Mouse (Mus musculus) v-Abl transformed pro-B cells (cell line): ENCODE data around the gene Dffa.

ENCODE experiments used
- in situ Hi-C, 2 experiments: fragments of 400-800 bp; cut with MboI; formaldehyde crosslinking; loops; one replicate each; pipeline ENCODE4 v1.15.1; 2025; ENCODE audit not compliant: unreplicated experiment in 2 of 2

The Dffa gene

DNA sequence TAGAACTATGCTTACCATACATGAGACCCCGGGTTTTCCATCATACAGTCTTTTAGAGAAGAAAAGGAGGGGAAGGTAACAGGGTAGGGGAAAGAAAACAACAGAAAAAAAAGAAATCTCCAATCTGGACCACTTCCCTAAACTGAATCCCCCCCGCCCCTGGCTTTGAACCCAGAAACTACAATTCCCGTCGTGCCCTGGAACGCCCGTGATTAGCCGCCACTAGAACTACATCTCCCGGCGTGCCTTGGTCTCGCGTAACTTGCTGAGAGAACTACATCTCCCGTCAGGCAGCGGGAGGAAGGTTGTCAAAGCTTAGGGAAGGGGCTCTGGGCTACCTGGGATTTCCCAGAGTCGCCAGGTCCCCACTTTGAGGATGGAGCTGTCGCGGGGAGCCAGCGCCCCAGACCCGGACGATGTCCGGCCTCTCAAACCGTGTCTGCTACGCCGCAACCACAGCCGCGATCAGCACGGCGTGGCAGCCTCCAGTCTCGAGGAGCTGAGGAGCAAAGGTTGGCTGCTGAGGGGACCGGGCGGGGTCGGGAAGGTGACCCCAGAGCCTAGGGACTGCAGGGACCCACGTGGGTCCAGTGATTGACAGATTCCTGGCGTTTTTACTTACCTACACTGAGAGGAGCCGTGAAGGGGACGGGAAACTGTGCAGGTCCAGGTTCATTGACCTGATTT lies at the start of gene Dffa:
Gene Dffa (plus strand): TSS at position 272 of the 687 bp plus-strand sequence.
- in situ Hi-C loops: no loop called here

DNA sequence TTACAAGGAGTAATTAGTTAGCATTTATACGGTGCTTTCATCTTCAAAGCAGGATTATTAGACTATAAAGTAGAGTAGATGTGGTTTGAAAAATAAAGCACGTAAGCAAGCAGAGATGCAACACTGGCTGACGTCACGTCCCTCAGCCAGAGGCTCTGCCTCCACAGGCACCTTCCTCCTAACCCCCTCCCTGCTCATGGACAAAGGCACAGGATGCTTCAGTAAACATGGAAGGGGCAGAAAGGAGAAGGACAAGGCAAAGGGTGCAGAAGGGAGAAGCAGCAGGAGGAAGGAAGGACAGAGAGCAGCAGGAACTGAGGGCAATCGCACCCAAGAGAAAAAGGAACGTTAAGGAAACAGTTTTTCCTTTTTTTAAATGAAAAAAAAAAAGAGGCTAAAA lies 48.1 kb upstream of the Dffa start:
- in situ Hi-C loops: loop anchor here in 1 of 2 experiments (25.0 kb wide), 1 partner anchor 1831 kb away; no protein-coding TSS in a partner anchor

DNA sequence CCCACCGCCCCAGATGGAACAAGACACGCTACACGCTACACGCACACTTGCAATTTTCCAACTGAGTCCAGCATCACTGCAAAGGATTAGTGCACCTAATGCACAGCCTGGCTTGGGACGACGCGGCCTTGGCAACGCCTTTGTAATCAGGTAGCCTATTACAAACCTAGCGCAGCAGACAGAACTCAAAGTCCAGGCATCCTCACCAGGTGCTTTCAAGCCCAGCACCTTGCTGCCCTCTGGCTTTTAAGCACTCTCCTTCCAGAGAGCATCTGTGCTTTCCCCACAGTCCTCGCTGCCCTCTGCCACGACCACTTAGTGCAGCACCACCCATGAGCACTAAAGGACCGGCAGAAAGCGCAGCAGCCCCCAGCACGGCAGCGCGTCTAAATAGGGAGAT lies 47.0 kb upstream of the Dffa start:
- in situ Hi-C loops: loop anchor here in 1 of 2 experiments (25.0 kb wide), 1 partner anchor 1830 kb away; no protein-coding TSS in a partner anchor

DNA sequence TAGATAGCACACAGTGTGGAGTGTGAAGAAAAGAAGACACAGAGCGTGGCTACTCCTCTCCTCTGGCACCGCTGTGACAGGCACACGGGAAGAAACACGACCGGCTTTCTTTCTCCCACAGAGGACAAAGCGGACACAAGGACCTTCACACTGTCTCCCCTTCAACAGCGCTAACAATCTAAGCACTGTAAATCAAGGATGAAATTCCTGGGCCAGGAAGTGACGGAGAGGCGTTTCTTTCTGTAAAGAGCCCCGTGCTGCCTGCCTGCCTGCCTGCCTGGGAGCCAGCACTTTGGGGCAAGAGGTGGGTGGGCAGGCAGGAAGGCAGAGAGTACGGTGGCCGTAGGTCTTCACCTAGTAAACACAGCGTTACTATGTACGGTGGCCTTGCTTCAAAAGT lies 46.5 kb upstream of the Dffa start:
- in situ Hi-C loops: loop anchor here in 1 of 2 experiments (25.0 kb wide), 1 partner anchor 1830 kb away; no protein-coding TSS in a partner anchor

DNA sequence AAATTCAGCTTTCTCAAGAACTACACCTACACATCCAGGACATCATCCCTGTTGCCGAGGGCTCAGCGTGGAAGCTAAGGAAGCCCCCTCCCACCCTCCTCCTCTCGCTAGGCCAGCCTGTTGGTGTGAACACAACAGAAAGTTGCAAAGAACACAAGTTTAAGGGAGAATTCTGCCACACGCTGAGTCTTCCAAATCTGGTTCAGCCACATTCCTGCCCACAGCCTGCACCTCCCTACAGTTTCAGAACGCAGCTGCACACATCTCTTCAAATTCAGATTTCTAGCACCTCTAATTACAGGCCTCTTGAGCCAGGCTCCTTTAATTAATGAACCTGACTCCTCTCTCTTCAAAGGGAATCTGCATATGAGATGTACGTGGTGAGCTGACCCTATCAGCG lies 45.6 kb upstream of the Dffa start:
- in situ Hi-C loops: loop anchor here in 1 of 2 experiments (25.0 kb wide), 1 partner anchor 1829 kb away; no protein-coding TSS in a partner anchor

DNA sequence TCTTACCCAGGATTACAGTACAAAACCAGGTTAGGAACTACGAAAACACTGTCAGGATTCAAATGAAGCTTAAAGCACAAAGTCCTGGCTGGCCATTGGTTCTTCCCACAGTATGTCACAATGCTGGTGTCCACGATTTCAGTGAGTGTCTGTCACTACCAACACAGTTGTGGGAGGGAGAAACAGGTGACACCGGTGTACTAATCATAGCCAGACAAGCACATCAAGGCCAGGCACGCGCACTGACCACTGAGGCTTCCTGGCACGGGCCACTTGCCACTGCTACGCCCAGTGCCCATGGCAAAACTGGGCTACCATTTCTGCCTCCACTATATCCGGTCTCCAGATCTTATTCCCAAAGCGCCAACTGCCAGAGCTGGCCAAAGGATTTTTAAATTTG lies 44.2 kb upstream of the Dffa start:
- in situ Hi-C loops: loop anchor here in 1 of 2 experiments (25.0 kb wide), 1 partner anchor 1828 kb away; no protein-coding TSS in a partner anchor

DNA sequence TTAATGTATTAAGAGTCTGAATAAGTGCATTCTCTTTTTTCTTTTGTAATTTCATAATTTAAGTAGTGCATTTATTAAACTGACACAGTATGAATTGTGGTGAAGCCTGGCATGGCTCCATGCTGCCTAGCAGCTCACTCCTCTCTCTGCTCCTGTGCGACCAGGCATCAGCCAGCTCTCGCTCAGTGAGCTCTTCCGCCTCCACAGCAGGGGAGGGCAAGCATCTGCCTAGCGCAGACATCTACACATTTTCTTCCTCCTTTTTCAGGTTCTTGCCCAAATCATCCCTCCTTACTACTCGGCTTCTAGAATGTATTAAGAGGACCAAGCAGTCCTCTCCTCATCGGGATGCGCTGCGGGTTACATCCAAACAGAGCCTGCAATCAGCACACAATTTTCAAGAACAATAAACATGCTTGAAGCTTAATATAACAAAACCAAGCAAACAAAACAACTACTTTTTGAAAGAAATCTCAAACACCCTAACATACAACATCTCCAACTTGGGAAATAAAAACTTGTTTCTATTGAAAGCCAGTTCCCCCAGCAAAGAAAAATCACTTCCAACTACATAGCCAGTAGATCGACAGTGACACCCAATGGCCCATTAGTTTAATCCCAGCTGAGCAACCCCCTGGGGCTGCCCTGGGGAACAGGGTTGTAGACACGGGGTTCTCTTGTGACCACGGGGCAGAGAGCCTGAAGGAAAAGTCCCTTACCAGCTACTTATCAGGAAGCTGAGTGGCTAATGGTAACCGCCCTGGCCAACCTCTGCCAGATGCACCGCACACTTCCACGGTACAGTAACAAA lies 43.1 kb upstream of the Dffa start:
- in situ Hi-C loops: loop anchor here in 1 of 2 experiments (25.0 kb wide), 1 partner anchor 1826 kb away; no protein-coding TSS in a partner anchor

DNA sequence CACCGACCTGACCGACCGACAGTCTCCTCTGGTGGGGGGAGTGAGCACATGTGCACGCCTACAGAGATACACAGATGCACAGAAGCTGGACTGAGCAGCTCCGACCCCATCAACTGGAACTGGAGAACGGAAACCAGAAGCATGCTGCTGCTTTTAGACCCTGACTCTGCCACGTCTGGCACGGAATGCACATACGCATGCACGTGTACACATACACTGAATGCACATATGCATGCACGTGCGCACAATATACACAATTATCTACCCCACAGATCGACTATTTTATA lies 42.6 kb upstream of the Dffa start:
- in situ Hi-C loops: loop anchor here in 1 of 2 experiments (25.0 kb wide), 1 partner anchor 1826 kb away; no protein-coding TSS in a partner anchor

DNA sequence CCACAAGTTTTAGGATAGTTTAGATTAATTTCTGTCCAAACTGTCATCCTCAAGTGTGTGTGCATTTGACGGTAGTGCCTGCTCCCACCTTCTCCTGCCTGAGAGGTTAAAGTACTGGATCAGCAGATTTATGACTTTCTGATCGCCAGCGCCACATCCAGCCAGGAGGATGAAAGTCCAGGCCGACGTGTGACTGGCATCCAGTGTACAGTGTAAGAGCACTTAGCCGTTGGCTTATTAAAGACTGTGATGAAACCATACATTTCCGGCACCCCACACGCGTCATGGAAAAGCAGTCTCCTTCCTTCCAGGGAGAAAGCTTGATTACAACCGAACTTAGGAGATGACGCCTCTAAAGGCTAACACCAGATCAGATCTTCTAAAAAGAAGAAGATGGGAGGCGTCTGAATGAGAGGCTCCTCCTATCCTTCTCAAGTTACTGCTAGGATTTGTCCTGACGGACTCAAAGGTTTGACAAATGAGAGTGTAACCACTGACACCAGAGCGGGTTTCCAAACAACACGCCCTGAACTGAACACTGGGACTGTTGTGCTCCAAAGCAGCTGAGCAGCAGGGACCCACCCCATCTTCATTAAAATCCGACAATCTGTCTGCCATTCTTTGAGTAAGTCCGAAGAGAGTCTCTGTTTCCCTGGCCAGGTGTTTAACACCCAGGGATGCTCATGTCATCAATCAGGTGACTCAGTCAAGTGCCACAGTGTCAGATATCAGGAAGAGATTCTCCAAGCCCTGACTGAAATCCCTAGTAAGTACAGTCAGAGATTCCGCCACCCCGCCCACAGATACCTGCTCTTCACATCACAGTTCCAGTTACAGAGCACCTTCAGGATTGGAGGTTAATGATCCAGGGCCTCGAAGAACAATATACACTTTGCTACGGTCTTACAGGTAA lies 41.3 kb upstream of the Dffa start:
- in situ Hi-C loops: loop anchor here in 1 of 2 experiments (25.0 kb wide), 1 partner anchor 1825 kb away; no protein-coding TSS in a partner anchor

DNA sequence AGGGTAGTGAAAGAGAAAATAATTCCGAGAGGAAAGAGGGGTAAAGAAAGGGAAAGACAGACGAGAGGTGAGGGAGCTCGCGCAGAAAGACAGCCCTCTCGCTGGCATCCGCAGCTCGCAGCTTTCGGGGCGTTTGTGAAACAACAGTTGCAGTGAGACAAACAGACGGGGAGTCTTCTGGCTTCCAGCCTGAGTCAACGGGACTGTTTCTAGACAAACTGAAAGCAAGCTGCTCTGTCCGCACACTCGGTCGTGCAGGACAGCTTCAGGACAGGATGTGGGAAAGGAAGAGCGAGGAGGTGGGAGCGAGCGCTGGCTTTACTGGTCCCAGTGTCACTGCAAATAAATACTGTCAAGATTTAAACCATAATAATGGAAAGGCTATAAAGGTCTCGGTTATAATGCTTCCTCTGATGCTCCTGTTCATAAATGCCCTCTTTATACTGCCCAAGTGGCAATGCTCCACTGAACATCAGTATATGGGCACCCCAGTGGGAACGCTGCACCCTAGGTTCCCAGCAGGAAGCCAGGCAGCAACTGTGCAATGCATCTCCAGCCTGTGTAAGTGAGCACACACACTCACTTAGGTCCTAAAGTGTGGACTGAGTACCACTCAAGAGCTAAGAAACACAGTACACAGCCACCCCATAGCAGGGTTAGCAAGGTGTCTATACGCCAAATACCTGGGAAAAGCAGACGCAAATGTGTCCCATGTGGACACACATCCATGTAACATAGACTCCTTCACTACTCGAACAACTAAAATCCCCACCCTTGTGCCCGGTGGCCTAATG lies 39.7 kb upstream of the Dffa start:
- in situ Hi-C loops: loop anchor here in 1 of 2 experiments (25.0 kb wide), 1 partner anchor 1823 kb away; no protein-coding TSS in a partner anchor

DNA sequence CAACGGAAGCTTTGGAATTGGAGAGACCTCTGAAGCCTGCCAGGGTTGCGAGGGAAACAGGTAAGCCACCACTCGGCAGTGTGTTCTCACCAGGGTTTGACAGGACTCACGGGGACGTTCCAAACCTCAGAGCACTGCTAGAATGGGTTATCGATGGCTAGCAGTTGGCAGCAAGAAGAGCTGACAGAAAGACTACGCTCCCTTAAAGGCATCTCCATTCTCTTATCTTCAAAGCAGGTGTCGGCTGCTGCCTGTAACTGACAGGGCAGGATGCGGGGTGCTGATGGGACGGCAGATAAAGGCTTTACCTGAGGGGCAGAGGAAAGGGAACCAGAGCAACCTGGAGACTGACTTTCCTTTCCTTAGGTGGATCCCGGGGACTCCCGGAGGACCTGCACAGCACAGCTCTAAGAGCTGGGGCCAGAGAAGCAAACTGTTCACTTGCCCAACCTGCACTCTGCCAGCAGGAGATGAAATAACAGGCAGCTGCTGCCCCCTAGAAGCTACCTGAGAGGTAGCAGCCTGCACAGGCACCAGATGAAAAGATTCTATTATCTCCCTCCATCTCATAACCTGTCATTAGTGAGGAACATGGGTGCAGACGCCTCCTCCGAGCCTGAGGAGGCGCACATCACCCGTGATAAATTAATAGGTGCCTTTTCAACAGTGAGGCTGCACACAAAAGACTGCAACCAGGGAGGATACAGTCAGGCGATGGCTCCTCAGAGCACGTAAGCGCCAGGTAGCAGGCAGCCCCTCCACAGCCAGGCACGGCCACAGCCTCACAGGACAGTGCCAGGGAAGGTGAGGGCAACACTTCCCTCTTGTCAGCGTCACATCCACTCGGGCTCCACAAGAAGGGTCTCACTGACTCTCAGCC lies 37.0 kb upstream of the Dffa start:
- in situ Hi-C loops: loop anchor here in 1 of 2 experiments (25.0 kb wide), 1 partner anchor 1820 kb away; no protein-coding TSS in a partner anchor

DNA sequence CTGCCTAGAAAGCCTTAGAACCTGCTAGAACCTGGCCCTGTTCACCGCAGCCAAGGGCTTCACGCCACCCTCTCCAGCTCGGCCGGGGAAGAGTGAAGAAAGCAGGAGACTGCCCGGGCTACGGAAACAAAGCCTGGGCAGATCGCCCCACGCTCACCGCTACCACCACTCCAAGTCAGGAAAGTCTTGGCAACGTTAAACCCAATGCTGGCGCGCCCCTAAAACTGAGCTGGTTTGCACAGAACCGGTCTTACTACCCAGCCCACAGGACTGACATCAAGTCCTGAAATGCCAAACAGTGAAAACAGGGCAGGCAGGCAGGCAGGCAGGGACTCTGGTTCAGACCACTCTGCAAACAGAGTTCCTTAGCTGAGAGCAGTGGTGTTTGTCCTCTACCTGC lies 28.9 kb upstream of the Dffa start:
- in situ Hi-C loops: loop anchor here in 1 of 2 experiments (5.0 to 10.0 kb wide), 4 partner anchors 62 to 470 kb away; partner anchors contain the start of gene Cenps

DNA sequence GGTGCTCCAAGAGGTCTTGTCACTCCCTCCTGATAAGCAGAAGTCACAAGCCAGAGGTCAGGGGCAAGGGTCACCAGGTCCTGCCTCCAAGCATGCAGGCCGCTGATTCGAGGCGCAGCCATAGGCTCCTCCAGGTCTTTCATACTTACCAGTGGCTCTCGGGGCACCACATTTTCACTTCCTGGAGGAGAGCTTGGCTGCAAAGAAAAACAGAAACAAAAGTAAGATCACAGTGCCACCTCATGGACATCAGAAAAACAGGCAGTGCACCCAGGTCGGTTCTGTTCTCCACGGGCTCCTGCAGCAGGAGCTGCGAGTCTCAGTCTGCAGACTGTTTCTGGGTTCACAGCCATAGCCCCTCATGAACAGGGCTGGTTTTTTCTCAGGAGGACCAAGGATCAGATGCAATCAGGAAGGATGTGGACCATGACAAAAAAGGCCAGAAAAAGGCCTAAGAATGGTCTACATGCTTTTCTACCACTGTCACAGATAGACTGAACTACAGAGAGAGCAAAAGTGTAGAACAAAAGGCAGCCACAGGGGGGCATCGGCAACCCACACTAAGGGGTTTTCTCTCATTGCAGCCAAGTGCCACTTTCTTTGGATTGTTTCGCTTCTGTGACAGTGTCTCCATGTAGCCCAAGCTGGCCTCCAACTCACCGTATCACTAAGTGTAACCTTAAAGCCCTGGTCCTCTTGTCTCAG lies 27.9 kb upstream of the Dffa start:
- in situ Hi-C loops: loop anchor here in 1 of 2 experiments (5.0 to 10.0 kb wide), 4 partner anchors 61 to 469 kb away; partner anchors contain the start of gene Cenps

DNA sequence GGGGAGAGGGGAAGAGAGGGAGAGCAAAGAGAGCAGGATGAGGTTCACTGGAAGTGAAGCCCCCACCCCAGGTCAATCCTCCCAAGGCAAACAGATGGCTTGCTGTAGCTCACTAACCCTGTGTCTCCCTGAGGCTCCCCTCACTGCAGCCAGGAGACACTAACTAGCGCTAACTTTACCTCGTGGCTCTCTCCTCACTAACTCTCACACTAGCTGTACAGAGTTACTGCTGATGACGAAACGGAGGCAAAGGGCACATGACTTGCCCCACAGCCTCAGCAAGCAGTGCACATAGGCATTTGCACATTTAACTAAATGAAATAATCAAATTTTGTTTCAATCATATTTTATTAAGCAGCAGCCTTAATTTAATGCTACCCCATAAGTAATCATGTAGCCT lies 25.7 kb upstream of the Dffa start:
- in situ Hi-C loops: loop anchor here in 1 of 2 experiments (5.0 to 10.0 kb wide), 4 partner anchors 59 to 467 kb away; partner anchors contain the start of gene Cenps

DNA sequence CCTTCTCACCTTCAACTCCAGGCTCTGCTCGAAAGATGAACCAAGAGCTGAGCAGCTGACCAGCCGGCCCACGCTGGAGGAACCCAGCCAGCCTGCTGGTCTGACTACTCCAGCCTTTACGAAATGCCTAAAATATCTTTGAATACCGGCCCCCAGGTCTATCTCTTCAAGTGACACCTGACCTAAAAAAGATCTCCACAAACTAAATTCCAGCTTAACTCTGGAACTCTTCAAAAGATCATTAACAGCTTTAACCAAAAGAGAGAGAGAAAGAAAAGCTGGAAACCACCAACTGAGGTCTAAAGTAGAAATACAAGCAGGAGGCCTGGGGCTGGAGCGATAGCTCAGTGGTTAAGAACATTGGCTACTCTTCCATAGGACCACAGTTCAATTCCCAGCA lies 24.3 kb upstream of the Dffa start:
- in situ Hi-C loops: loop anchor here (5.0 to 10.0 kb wide), 6 partner anchors 58 to 465 kb away; partner anchors contain the start of gene Cenps (in 1 of the 2)

DNA sequence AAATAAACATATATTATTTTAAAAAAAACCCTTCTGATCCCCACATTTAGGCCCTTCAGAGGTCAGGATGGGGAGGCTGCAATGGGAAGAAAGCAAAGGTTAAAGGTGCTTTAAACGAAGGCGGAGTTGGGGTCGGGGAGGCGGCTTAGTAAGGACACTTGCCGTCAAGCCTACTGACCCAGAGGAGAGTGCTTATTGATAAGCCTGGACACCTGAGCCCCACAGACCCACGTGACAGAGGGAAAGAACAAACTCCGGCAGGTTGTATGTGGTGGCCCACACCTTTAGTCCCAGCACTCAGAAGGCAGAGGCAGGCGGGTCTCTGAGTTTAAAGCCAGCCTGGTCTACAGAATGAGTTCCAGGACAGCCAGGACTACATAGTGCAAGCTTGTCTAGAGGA lies 23.8 kb upstream of the Dffa start:
- in situ Hi-C loops: loop anchor here in 1 of 2 experiments (5.0 to 10.0 kb wide), 2 partner anchors 235 to 462 kb away; no protein-coding TSS in a partner anchor

DNA sequence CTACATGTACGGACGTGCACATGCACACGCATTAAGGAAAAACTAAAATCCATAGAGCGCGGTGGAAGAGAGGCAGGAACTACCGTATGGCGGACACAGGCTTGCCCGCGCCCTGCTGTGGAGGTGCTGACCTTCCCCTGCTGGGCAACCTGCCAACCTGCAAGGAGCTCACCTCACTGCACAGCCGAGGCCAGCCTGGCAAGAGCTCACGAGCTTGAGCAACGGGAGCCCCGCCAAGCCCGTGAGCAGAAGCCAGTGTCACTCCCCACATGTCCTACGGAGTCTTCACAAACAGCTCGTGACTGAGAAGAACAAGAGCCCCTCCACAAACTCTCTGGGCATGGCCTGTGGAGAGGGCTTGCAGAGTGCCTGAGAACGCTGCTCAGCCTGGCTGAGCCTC lies 22.4 kb upstream of the Dffa start:
- in situ Hi-C loops: loop anchor here in 1 of 2 experiments (5.0 to 10.0 kb wide), 2 partner anchors 233 to 461 kb away; no protein-coding TSS in a partner anchor
